Mouse (Mus musculus) forebrain, embryonic 14.5 days (tissue): ENCODE measurements at regions not wholly inside any gene's neighbourhood (a gene's known extent, or its start where the extent isn't known, plus 50 kb on each side); places are given as distances from the start of the nearest gene placed in this dataset.

Source experiments
- ATAC-seq: fragments of 200-750 bp; cut with Nextera tagmentation; 2 replicates; pipeline ENCODE4 v1.8.0; 2017; ENCODE audit warnings: mild to moderate bottlenecking, moderate library complexity
- DNase-seq: peaks from one replicate; pipeline ENCODE4 v3.0.0-alpha.2; 2015; ENCODE audit warnings: low spot score
- H3K27ac ChIP-seq: fragments of 300-500 bp; sonication (generic); 2 replicates; pipeline ENCODE4 v1.5.1; 2014; ENCODE audit warnings: low read depth, mild to moderate bottlenecking, control low read depth, low read length, moderate library complexity
- H3K27me3 ChIP-seq: fragments of 300-500 bp; sonication (generic); replicated peaks from 2 replicates; pipeline ENCODE4 v1.6.1; 2014; ENCODE audit warnings: low read length, control low read depth, mixed read lengths; ENCODE audit not compliant: control insufficient read depth, insufficient read depth
- H3K36me3 ChIP-seq: fragments of 300-500 bp; sonication (generic); 2 replicates; pipeline ENCODE4 v1.6.1; 2014; ENCODE audit warnings: low read length, control low read depth; ENCODE audit not compliant: control insufficient read depth, insufficient read depth
- H3K4me1 ChIP-seq: fragments of 300-500 bp; sonication (generic); 2 replicates; pipeline ENCODE4 v1.6.1; 2014; ENCODE audit warnings: antibody characterized with exemption, low read length, control low read depth; ENCODE audit not compliant: control insufficient read depth, insufficient read depth
- H3K4me2 ChIP-seq: fragments of 300-500 bp; sonication (generic); 2 replicates; pipeline ENCODE4 v1.6.1; 2014; ENCODE audit warnings: mild to moderate bottlenecking, control low read depth, low read length
- H3K4me3 ChIP-seq: fragments of 300-500 bp; sonication (generic); 2 replicates; pipeline ENCODE4 v1.5.1; 2014; ENCODE audit warnings: low read depth, low read length, control low read depth
- H3K9ac ChIP-seq: fragments of 300-500 bp; sonication (generic); 2 replicates; pipeline ENCODE4 v1.6.1; 2014; ENCODE audit warnings: mild to moderate bottlenecking, low read length, control low read depth, moderate library complexity
- H3K9me3 ChIP-seq: fragments of 300-500 bp; sonication (generic); replicated peaks from 2 replicates; pipeline ENCODE4 v1.6.1; 2016; ENCODE audit warnings: low read length, control low read depth, mixed read lengths; ENCODE audit not compliant: control insufficient read depth
- WGBS: fragments of 180-500 bp; shearing (Covaris S2); extraction: QIAGEN DNeasy Blood & Tissue Kit; methylation state at CpG from one replicate; pipeline ENCODE4 v1.1.7; 2014; 5-methylcytosine and 5-hydroxymethylcytosine counted together

GRCm38 (mm10) chr5:91751168-91751567 is 211.7 kb downstream of the Rchy1 start:
- H3K4me2 ChIP-seq = no peak overlapping the region

GRCm38 (mm10) chr5:91746077-91746476 is 216.8 kb downstream of the Rchy1 start:
- ATAC-seq (no peak), DNase-seq (no peak)
- H3K9me3 ChIP-seq = no peaks in the 10 kb centered on the region
- no peak overlapping the region for H3K4me2 ChIP-seq
- H3K36me3 ChIP-seq = no peaks in the 10 kb centered on the region
- 85% methylated on average over 5 of the region's 5 CpGs for WGBS
- no peak overlapping the region for H3K9ac ChIP-seq
- H3K4me1 ChIP-seq = no peaks in the 10 kb centered on the region
- no peaks in the 10 kb centered on the region for H3K27me3 ChIP-seq
- H3K4me3 ChIP-seq = no peak overlapping the region
- no peak overlapping the region for H3K27ac ChIP-seq

More at GRCm38 (mm10) chr5:91751168-91751567, 211.7 kb downstream of the Rchy1 start:
- Histone ChIP-seq H3K27me3 (no peaks in the 10 kb centered on the region), H3K27ac (no peak overlapping the region), H3K9ac (no peak overlapping the region), H3K4me3 (no peak overlapping the region), H3K9me3 (no peaks in the 10 kb centered on the region), H3K36me3 (no peaks in the 10 kb centered on the region), H3K4me1 (no peaks in the 10 kb centered on the region)
- WGBS = 83% methylated on average over 6 of the region's 6 CpGs
- no peak for ATAC-seq
- DNase-seq = no peak

GRCm38 (mm10) chr5:91744389-91744788 is 218.5 kb downstream of the Rchy1 start:
- no peak overlapping the region for H3K9ac ChIP-seq
- H3K9me3 ChIP-seq = no peaks in the 10 kb centered on the region
- no peaks in the 10 kb centered on the region for H3K4me1 ChIP-seq
- H3K27me3 ChIP-seq = no peaks in the 10 kb centered on the region
- H3K4me3 ChIP-seq = no peak overlapping the region
- DNase-seq = no peak
- no peak for ATAC-seq
- no peaks in the 10 kb centered on the region for H3K36me3 ChIP-seq
- H3K27ac ChIP-seq = no peak overlapping the region
- H3K4me2 ChIP-seq = no peak overlapping the region

- WGBS = 52% methylated on average over 4 of the region's 4 CpGs
- H3K4me1 ChIP-seq = no peaks in the 10 kb centered on the region
- H3K27ac ChIP-seq = no peak overlapping the region
- DNase-seq (no peak), ATAC-seq (no peak)
- no peak overlapping the region for H3K9ac ChIP-seq
- no peak overlapping the region for H3K4me3 ChIP-seq
- no peak overlapping the region for H3K4me2 ChIP-seq
- H3K9me3 ChIP-seq = no peaks in the 10 kb centered on the region
- H3K27me3 ChIP-seq = no peaks in the 10 kb centered on the region
- H3K36me3 ChIP-seq = no peaks in the 10 kb centered on the region
Measured at GRCm38 (mm10) chr5:91740159-91740537, 222.7 kb downstream of the Rchy1 start.

GRCm38 (mm10) chr5:91739433-91740158 is 222.2 kb downstream of the Parm1 start:
- no peak overlapping the region for H3K4me2 ChIP-seq
- H3K9ac ChIP-seq = no peak overlapping the region
- H3K4me3 ChIP-seq = no peak overlapping the region
- ATAC-seq = no peak
- peak; percentile 35 for DNase-seq
- H3K27me3 ChIP-seq = no peaks in the 10 kb centered on the region
- no peaks in the 10 kb centered on the region for H3K36me3 ChIP-seq
- 73% methylated on average over 16 of the region's 16 CpGs for WGBS
- H3K27ac ChIP-seq = no peak overlapping the region
- H3K4me1 ChIP-seq = no peaks in the 10 kb centered on the region
- H3K9me3 ChIP-seq = no peaks in the 10 kb centered on the region

GRCm38 (mm10) chr5:91732002-91732401 is 214.6 kb downstream of the Parm1 start:
- H3K4me1 ChIP-seq = no peaks in the 10 kb centered on the region
- no peak for DNase-seq
- no peaks in the 10 kb centered on the region for H3K36me3 ChIP-seq
- no peak overlapping the region for H3K4me2 ChIP-seq
- no peak overlapping the region for H3K9ac ChIP-seq
- H3K9me3 ChIP-seq = no peaks in the 10 kb centered on the region
- ATAC-seq = no peak
- H3K4me3 ChIP-seq = no peak overlapping the region
- WGBS = 82% methylated on average over 5 of the region's 5 CpGs
- H3K27me3 ChIP-seq = no peaks in the 10 kb centered on the region
- H3K27ac ChIP-seq = no peak overlapping the region

- H3K4me2 ChIP-seq = no peak overlapping the region
- DNase-seq (no peak), ATAC-seq (no peak)
- no peaks in the 10 kb centered on the region for H3K36me3 ChIP-seq
- no peaks in the 10 kb centered on the region for H3K9me3 ChIP-seq
- H3K27me3 ChIP-seq = no peaks in the 10 kb centered on the region
- 84% methylated on average over 5 of the region's 5 CpGs for WGBS
- no peaks in the 10 kb centered on the region for H3K4me1 ChIP-seq
- no peak overlapping the region for H3K9ac ChIP-seq
- H3K27ac ChIP-seq = no peak overlapping the region
- no peak overlapping the region for H3K4me3 ChIP-seq
Measured at GRCm38 (mm10) chr5:91731155-91731554, 213.7 kb downstream of the Parm1 start.

GRCm38 (mm10) chr5:91729868-91730267 is 212.5 kb downstream of the Parm1 start:
- Histone ChIP-seq H3K27ac (no peak overlapping the region), H3K4me2 (no peak overlapping the region), H3K4me1 (no peaks in the 10 kb centered on the region), H3K9me3 (no peaks in the 10 kb centered on the region), H3K27me3 (no peaks in the 10 kb centered on the region), H3K9ac (no peak overlapping the region), H3K36me3 (no peaks in the 10 kb centered on the region), H3K4me3 (no peak overlapping the region)
- 51% methylated on average over 3 of the region's 3 CpGs for WGBS
- ATAC-seq (no peak), DNase-seq (no peak)

- Histone ChIP-seq H3K4me1 (no peaks in the 10 kb centered on the region), H3K4me2 (no peak overlapping the region), H3K9ac (no peak overlapping the region), H3K4me3 (no peak overlapping the region), H3K9me3 (no peaks in the 10 kb centered on the region), H3K27ac (no peak overlapping the region), H3K27me3 (no peaks in the 10 kb centered on the region), H3K36me3 (no peaks in the 10 kb centered on the region)
- DNase-seq (peak; percentile 52), ATAC-seq (peak; percentile 66; the same call in 1 of the 2 replicates)
- WGBS = 7% methylated on average over 4 of the region's 4 CpGs
Measured at GRCm38 (mm10) chr5:91729415-91729814, 212.0 kb downstream of the Parm1 start.
